Mouse (Mus musculus): Measurements from ENCODE around the gene Tagln.

- TF ChIP-seq CTCF (IDR thresholded peaks at IDR 0.05; ENCODE audit: low read depth, low read length) (no peak), POLR2A (IDR thresholded peaks at IDR 0.05; ENCODE audit: borderline replicate concordance, low read depth, low read length) (no peak)
Measured at GRCm38 (mm10) chr9:45980611-45981010, 44.8 kb upstream of the Tagln start.

All from bone marrow macrophage, adult 2 months (primary cell).